Mouse (Mus musculus) liver, postnatal 0 days (tissue): ENCODE measurements around the gene Hoxd4. TPM values are rescaled to one million over a fixed set of nuclear protein-coding genes. Genes with fewer than 3 reads are reported as not detected.

ENCODE experiments used
- ATAC-seq: fragments of 200-750 bp; cut with Nextera tagmentation; 2 replicates; pipeline ENCODE4 v1.8.0; 2017; ENCODE audit warnings: mild to moderate bottlenecking, moderate library complexity
- DNase-seq: peaks from one replicate; pipeline ENCODE4 v3.0.0-alpha.2; 2016
- H3K27ac ChIP-seq: fragments of 300-500 bp; sonication (generic); 2 replicates; pipeline ENCODE4 v1.5.1; 2014; ENCODE audit warnings: antibody characterized with exemption, moderate library complexity, mild to moderate bottlenecking, low read depth
- H3K27me3 ChIP-seq: fragments of 300-500 bp; sonication (generic); 2 replicates; pipeline ENCODE4 v1.6.1; 2014; ENCODE audit warnings: low read length, control low read depth, mixed read lengths; ENCODE audit not compliant: insufficient read depth
- H3K36me3 ChIP-seq: fragments of 300-500 bp; sonication (generic); replicated peaks from 2 replicates; pipeline ENCODE4 v1.6.1; 2014; ENCODE audit warnings: mild to moderate bottlenecking, control low read depth, low read length, moderate library complexity, mixed read lengths; ENCODE audit not compliant: insufficient read depth
- H3K4me1 ChIP-seq: fragments of 300-500 bp; sonication (generic); 2 replicates; pipeline ENCODE4 v1.6.1; 2014; ENCODE audit warnings: antibody characterized with exemption, mild to moderate bottlenecking, control low read depth; ENCODE audit not compliant: insufficient read depth
- H3K4me2 ChIP-seq: fragments of 300-500 bp; sonication (generic); 2 replicates; pipeline ENCODE4 v1.6.1; 2014; ENCODE audit warnings: low read depth, mild to moderate bottlenecking, low read length, moderate library complexity, mixed read lengths
- H3K4me3 ChIP-seq: fragments of 300-500 bp; sonication (generic); 2 replicates; pipeline ENCODE4 v1.5.1; 2014; ENCODE audit warnings: low read depth, low read length
- H3K9ac ChIP-seq: fragments of 300-500 bp; sonication (generic); replicated peaks from 2 replicates; pipeline ENCODE4 v1.6.1; 2014; ENCODE audit warnings: mild to moderate bottlenecking, moderate library complexity
- H3K9me3 ChIP-seq: fragments of 300-500 bp; sonication (generic); 2 replicates; pipeline ENCODE4 v1.6.1; 2016; ENCODE audit warnings: mild to moderate bottlenecking, control low read depth, low read length, mixed read lengths
- CTCF ChIP-seq: sonication (generic); IDR thresholded peaks from 2 replicates; pipeline ENCODE4 v1.5.1; 2016; ENCODE audit warnings: antibody characterized with exemption, low read depth
- WGBS: fragments of 180-500 bp; shearing (Covaris S2); extraction: QIAGEN DNeasy Blood & Tissue Kit; methylation state at CpG from one replicate; pipeline ENCODE4 v1.1.7; 2014; ENCODE audit not compliant: insufficient replicate concordance; 5-methylcytosine and 5-hydroxymethylcytosine counted together
- microRNA counts: library from miRNA; unstranded; fragments of <30 nt; microRNA quantifications from one replicate; lab custom pipeline; 2015
- microRNA-seq: library from miRNA; unstranded; fragments of <30 nt; microRNA quantifications from one replicate; pipeline ENCODE4, GENCODE M21; 2016
- polyA plus RNA-seq: library from polyadenylated mRNA; unstranded; fragments of >200 nt; fragmentation: Nextera tagmentation; extraction: Ambion mirVana; gene quantifications from 2 replicates; pipeline ENCODE4 v1.2.1, GENCODE M21; 2015

Gene Hoxd4
- polyA plus RNA-seq, 1 experiment from 2014 or later: not detected

GRCm38 (mm10) chr2:74777536-74778275 lies 66.0 kb downstream of the Hoxd4 start:
- no peak for TF ChIP-seq CTCF
- no peak for DNase-seq

More at GRCm38 (mm10) chr2:74777536-74778275, 66.0 kb downstream of the Hoxd4 start:
- WGBS: 68% methylated on average over 13 of the region's 13 CpGs
- no peak for ATAC-seq
- no peaks in the 10 kb centered on the region for H3K36me3 ChIP-seq
- H3K4me1 ChIP-seq: no peaks in the 10 kb centered on the region
- no peaks in the 10 kb centered on the region; the same call in 1 of the 2 replicates for H3K27me3 ChIP-seq
- no peak overlapping the region for H3K4me3 ChIP-seq
- no peak overlapping the region for H3K27ac ChIP-seq
- H3K4me2 ChIP-seq: no peak overlapping the region
- H3K9me3 ChIP-seq: no peaks in the 10 kb centered on the region
- no peak overlapping the region for H3K9ac ChIP-seq

MicroRNAs encoded within 50 kb of the gene (microRNA counts, 519-probe panel; counts per million panel counts)
- microRNA mmu-miR-10b (lab: Ali Mortazavi, UCI): not detected

Small RNA genes lying within 50 kb of the gene (microRNA-seq; reads per million reads assigned to microRNA genes)
- gene Gm44463 (not detected), gene Mir10b (315 reads per million, percentile 56 among the genes with 10 or more reads in this experiment)

Other genes starting within 250 kb of the Hoxd4 start
- 9.6 and 11.1 TPM in 2 replicates for gene Lnpk, start 132.5 kb upstream of the Hoxd4 start, polyA plus RNA-seq
- not detected in 2 replicates for gene Evx2, start 52.4 kb upstream of the Hoxd4 start, polyA plus RNA-seq
- gene Hoxd13, start 43.6 kb upstream of the Hoxd4 start, polyA plus RNA-seq: not detected in 2 replicates
- gene Hoxd12, start 36.9 kb upstream of the Hoxd4 start, polyA plus RNA-seq: not detected in 2 replicates
- not detected in 2 replicates for gene Hoxd11, start 32.4 kb upstream of the Hoxd4 start, polyA plus RNA-seq
- not detected in 2 replicates for gene Hoxd10, start 20.0 kb upstream of the Hoxd4 start, polyA plus RNA-seq
- not detected in 2 replicates for gene Hoxd9, start 14.2 kb upstream of the Hoxd4 start, polyA plus RNA-seq
- 0.04 TPM in 1 of 2 replicates, not detected in the other for gene Hoxd8, start 7.3 kb upstream of the Hoxd4 start, polyA plus RNA-seq
- not detected in 2 replicates for gene Hoxd3, start within 50 bp of the Hoxd4 start, polyA plus RNA-seq
- gene Gm28230, start 14.8 kb downstream of the Hoxd4 start, polyA plus RNA-seq: not detected in 2 replicates
- not detected in 2 replicates for gene Hoxd1, start 51.1 kb downstream of the Hoxd4 start, polyA plus RNA-seq
- gene Mtx2, start 113.9 kb downstream of the Hoxd4 start, polyA plus RNA-seq: 60.7 and 66.0 TPM in 2 replicates